Mouse (Mus musculus) gastrocnemius, postnatal 36 days (tissue): ENCODE measurements around the gene Gm9508. TPM values are rescaled to one million over a fixed set of nuclear protein-coding genes. Genes with fewer than 3 reads are reported as not detected.
"Not testable (repeated sequence)": the region's sequence is repeated elsewhere in the genome, so short reads cannot be mapped to it uniquely, and the experiment has no call there.

Experiments used
- DNase-seq, 2 experiments: peaks; one replicate each; pipeline ENCODE4 v3.0.0; 2022
- intact Hi-C: fragments of 180-260 bp; cut with DNase I; formaldehyde crosslinking; loops from one replicate; pipeline ENCODE4 v1.15.1; 2025
- long read RNA-seq, 2 experiments: library from polyadenylated mRNA; stranded (forward); transcript quantifications; one replicate each; pipeline ENCODE4 v2.0.0; 2021
- total RNA-seq, 2 experiments: library from RNA; stranded (reverse); gene quantifications; 2 replicates each; pipeline ENCODE4 v1.2.3; 2021

Gm9508 gene
- total RNA-seq, result not detected
- long read RNA-seq, experiment 1, result 0 reads
- long read RNA-seq, experiment 2, result 0 reads

GRCm38 (mm10) chr10:77697133-77697532, at the start of gene Gm9508:
Gm9508 (minus strand) TSS chr10:77697233.
- intact Hi-C loops, result no loop called here

GRCm38 (mm10) chr10:77741924-77742688, 45.1 kb upstream of the Gm9508 start, which contains the start of gene Gm18596:
Gm18596 (minus strand) TSS chr10:77742638.
- intact Hi-C loops, DNase-seq: not testable (repeated sequence)

More at GRCm38 (mm10) chr10:77697133-77697532, at the start of gene Gm9508:
- DNase-seq, result no peak

- intact Hi-C loops, result no loop called here
- DNase-seq, result no peak
Measured at GRCm38 (mm10) chr10:77738929-77739328, 41.9 kb upstream of the Gm9508 start.

- no peak for DNase-seq
- intact Hi-C loops, result no loop called here
Measured at GRCm38 (mm10) chr10:77735928-77736327, 38.9 kb upstream of the Gm9508 start.

- intact Hi-C loops, result no loop called here
Measured at GRCm38 (mm10) chr10:77729241-77729640, 32.2 kb upstream of the Gm9508 start.

GRCm38 (mm10) chr10:77728280-77728679, 31.2 kb upstream of the Gm9508 start:
- intact Hi-C loops, result no loop called here
- no peak for DNase-seq

More at GRCm38 (mm10) chr10:77729241-77729640, 32.2 kb upstream of the Gm9508 start:
- DNase-seq, result no peak

- intact Hi-C loops, result no loop called here
- DNase-seq, result no peak
Measured at GRCm38 (mm10) chr10:77726186-77726585, 29.2 kb upstream of the Gm9508 start, which contains the start of gene Gm10100. Gm10100 (plus strand) TSS chr10:77726486.

GRCm38 (mm10) chr10:77724855-77725254, 27.8 kb upstream of the Gm9508 start:
- intact Hi-C loops, result no loop called here
- no peak for DNase-seq

GRCm38 (mm10) chr10:77720299-77720698, 23.3 kb upstream of the Gm9508 start, which contains the start of gene Krtap12-1:
Krtap12-1 (plus strand) TSS chr10:77720599.
- intact Hi-C loops, DNase-seq: not testable (repeated sequence)

- no peak for DNase-seq
- intact Hi-C loops, result no loop called here
Measured at GRCm38 (mm10) chr10:77715507-77715906, 18.5 kb upstream of the Gm9508 start, which contains the start of gene Gm10142. Gm10142 (plus strand) TSS chr10:77715807.

GRCm38 (mm10) chr10:77713734-77714133, 16.7 kb upstream of the Gm9508 start:
- intact Hi-C loops, result no loop called here
- DNase-seq, result no peak

GRCm38 (mm10) chr10:77711157-77711556, 14.1 kb upstream of the Gm9508 start, which contains the start of gene Gm10024:
Gm10024 (plus strand) TSS chr10:77711457.
- intact Hi-C loops, DNase-seq: not testable (repeated sequence)

- DNase-seq, result no peak
- intact Hi-C loops, result loop anchor here (5.0 kb wide), 1 partner anchor 227 kb away; no protein-coding TSS in a partner anchor
Measured at GRCm38 (mm10) chr10:77709831-77710230, 12.8 kb upstream of the Gm9508 start.

- intact Hi-C loops, result loop anchor here (5.0 kb wide), 1 partner anchor 231 kb away; no protein-coding TSS in a partner anchor
- DNase-seq, result no peak
Measured at GRCm38 (mm10) chr10:77706326-77706725, 9.3 kb upstream of the Gm9508 start, which contains the start of gene Gm10272. Gm10272 (plus strand) TSS chr10:77706626.

GRCm38 (mm10) chr10:77690356-77690807, 6.7 kb downstream of the Gm9508 start, which contains the start of gene Gm19402:
Gm19402 (minus strand) TSS chr10:77690757.
- intact Hi-C loops, DNase-seq: not testable (repeated sequence)

- no peak for DNase-seq
- intact Hi-C loops, result no loop called here
Measured at GRCm38 (mm10) chr10:77687021-77687420, 10.0 kb downstream of the Gm9508 start.

- intact Hi-C loops, result no loop called here
- DNase-seq, result no peak
Measured at GRCm38 (mm10) chr10:77685895-77686664, 11.0 kb downstream of the Gm9508 start, which contains the start of gene Tspear. Tspear (plus strand) TSS chr10:77686569.

GRCm38 (mm10) chr10:77684181-77684580, 12.9 kb downstream of the Gm9508 start:
- no peak for DNase-seq
- intact Hi-C loops, result no loop called here

- intact Hi-C loops, result no loop called here
- no peak for DNase-seq
Measured at GRCm38 (mm10) chr10:77682994-77683393, 14.0 kb downstream of the Gm9508 start.

- intact Hi-C loops, result no loop called here
- DNase-seq, result no peak
Measured at GRCm38 (mm10) chr10:77677562-77677961, 19.5 kb downstream of the Gm9508 start.
